Mouse (Mus musculus) layer of hippocampus, adult 9-10 months (tissue): ENCODE measurements at regions not wholly inside any gene's neighbourhood (a gene's known extent, or its start where the extent isn't known, plus 50 kb on each side); places are given as distances from the start of the nearest gene placed in this dataset.

Experiments used
- DNase-seq: peaks from one replicate; pipeline ENCODE4 v3.0.0; 2022; ENCODE audit warnings: low spot score

- DNase-seq: no peak
These were observed 389.1 kb downstream of the Vrk1 start for GRCm38 (mm10) chr12:106399085-106399484.

DNA sequence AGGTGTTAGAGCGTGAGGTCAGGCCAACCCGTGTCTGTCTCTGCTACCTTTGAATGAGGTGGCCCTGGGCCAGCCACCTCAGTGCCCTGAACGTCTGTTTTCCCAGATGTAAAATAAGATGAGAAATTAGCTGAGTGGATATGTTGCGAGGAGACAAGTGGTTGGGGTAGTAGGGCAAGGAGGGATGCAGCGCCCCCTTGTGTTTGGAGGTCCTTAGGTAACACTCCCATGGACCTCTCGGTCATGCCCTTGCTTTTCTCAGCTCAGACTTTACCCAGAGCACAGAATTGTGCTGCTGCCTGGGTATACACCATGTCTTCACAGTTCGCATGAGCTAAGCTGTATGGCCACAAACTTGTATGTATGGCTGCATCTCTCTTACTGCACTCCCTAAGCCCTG is 401.0 kb downstream of the Vrk1 start:
- no peak for DNase-seq

DNA sequence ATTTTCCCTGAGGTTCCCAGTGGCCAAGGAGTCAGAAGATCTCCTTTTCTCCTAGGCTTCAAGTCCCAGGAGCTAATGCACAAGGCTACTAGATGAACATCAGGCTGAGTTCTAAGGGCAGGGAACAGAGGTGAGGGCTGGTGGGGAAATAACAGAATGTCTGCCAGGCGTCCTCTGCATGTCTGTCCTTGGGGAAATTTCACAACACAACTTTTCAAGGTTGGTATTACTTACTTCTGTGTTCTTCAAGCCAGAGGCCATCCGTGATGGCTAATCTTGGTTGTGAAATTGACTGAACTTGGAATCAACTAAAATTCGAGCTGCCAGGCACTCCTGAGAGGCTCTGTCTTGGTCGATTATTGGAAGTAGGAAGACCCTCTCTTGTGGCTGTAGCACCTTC is 416.6 kb downstream of the Vrk1 start:
- no peak for DNase-seq

GRCm38 (mm10) chr12:106429991-106430390 is 420.0 kb downstream of the Vrk1 start:
- DNase-seq: no peak

DNA sequence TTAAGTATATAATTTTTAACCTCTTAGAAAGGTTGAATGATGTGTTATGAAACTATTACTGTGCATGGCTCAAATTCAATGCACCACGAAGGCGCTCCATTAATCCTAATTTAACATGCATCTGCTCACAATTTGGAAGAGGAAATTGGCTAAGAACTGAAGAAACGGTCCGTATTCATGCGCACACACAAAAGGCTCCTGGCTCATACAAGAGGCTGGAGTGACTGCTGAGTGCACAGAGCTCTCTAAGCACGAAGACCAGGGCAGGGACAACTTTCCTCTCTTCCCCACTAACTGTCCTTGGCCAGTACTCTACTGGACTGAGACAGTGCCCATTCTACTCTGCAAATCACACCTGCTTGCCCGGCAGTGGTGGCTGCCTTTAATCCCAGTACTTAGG is 435.1 kb downstream of the Vrk1 start:
- DNase-seq: no peak

DNA sequence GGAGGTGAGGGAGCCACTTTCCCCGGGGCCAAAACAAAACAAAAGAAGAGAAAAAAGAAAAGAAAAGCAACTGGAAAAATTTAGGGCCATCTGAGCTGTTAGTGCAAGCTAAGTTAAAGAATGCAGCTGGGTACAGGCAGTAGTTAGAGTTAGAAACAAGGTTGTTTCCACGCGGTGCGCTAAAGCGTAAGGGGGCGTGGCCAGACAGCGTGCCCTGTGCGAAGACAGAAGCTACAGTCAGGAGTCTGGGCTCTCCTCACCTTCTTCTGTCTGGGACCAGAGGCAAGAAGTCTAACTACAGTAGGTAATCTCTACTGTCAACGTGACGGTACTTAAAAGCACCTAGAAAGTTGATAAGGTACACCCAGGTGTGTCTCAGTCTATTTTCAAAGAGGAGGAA is 435.9 kb downstream of the Vrk1 start:
- no peak for DNase-seq

- DNase-seq: no peak
These were observed 437.0 kb downstream of the Vrk1 start for GRCm38 (mm10) chr12:106446876-106447532.

- DNase-seq: no peak
These were observed 438.5 kb downstream of the Vrk1 start for GRCm38 (mm10) chr12:106448551-106448950.

DNA sequence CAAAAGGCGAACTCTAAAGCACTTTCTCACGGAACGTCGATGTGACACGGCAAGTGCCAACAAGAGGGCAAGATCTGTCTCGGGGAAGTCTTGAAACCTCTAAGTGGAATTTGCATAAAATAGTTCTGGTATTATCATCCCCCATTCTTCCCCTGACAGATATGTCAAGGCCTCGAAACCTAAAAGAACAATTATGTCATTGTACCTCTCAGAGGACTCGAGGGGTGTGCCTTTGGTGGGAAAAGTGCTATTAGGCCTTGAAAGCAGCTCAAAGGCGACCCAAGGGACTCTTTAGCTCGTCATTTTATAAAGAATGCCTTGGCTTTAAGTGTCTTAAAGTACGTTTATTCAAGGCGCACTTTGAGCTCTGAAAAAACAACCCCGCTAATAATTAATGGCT is 443.5 kb downstream of the Vrk1 start:
- DNase-seq: no peak

DNA sequence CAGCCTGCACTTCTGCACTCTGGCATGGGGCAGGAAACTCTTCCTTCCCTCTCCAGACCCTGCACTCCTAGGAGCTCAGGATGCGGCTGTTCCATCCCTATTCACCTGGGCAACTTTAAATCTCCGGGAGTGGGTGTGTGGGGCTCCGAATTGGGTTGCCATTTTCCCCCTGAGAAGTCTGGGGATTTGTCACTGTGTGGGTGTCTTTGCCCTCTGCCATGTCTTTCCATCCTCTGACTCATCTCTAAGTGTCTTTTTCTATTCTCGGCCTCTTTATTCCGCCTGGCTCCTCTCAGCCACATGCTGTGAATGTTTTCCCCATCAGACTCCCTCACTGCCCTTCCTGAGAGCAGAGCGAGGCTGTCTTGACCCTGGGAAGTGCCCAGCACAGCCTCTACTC is 448.2 kb downstream of the Vrk1 start:
- no peak for DNase-seq

- DNase-seq: no peak
These were observed 450.6 kb downstream of the Vrk1 start for GRCm38 (mm10) chr12:106460650-106461049.

DNA sequence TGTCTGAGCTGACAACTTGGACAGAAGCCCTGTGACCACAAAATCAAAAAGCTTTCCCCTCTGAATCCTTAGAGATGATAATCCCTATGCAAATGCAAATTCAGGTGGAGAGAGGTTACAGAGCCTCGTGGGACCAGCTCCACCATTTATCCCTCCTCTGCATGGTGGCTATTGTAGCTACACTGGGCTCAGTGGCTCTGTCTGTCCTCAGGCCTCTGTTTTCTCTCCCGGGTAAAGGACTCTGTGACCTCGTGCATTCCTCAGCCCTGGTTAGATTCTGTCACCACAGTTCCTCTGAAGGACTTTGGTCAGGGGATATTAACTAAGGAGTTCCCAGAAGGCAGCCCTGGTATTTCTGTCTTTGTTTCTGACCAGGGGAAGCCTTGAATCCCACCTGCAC is 452.3 kb downstream of the Vrk1 start:
- no peak for DNase-seq

GRCm38 (mm10) chr12:106464701-106465100 is 454.7 kb downstream of the Vrk1 start:
- no peak for DNase-seq

- DNase-seq: no peak
These were observed 458.3 kb downstream of the Vrk1 start for GRCm38 (mm10) chr12:106468173-106468860.

DNA sequence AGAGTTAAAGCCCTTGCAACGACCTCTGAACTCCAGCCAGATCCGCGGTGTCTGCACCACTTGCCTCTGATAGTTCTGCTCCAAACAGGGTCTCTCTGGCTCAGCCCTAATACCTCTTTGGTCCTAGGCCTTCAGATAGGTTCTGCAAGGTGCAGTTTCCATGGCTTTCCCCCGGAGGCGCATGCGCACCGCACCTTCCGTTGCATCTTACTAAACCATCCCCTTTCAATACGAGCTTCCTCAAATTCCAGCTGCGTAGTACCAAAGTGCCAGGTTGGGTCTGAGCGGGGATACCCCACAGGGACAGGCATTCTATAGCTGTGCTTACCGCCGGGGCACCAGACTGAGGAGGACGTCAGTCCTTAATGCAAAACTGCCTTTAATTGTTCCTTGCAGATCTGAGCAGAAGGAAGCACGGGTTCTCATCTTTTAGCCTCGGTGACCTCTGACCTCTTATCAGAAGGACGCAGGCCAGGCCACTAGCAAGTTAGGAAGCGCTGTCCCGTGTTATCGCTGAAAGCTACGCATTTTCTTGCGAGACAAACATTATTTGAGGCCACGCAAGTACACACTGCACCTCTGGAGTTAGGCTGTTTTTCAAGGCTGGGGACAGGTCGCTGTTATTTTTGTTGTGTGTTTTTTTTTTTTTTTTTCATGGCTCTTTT is 464.6 kb downstream of the Vrk1 start:
- no peak for DNase-seq

DNA sequence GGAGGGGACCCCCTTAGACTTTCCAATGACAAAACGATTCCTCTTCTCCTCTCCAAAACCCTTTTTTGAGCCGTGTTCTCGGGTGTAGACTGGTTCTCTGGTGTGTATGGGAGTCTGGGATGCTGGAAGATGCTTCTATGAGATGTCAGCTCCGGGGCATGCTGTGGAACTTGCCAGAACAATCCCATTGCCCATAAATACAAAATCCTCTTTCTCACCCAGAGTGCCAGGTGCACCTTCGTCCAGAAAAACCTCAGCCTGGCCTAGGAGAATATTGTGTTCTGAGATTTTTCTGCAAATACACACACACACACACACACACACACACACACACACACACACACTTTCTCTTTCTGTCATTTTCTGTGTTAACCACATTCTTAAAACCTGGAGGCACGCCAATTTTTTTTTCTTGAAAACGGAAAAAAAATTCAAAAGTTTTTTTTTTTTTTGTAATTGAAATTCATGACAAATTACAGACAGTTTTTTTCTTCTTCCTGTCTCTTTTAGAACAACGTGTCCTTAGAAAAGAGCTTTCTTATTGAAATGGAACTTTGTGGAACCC is 465.5 kb downstream of the Vrk1 start:
- no peak for DNase-seq

DNA sequence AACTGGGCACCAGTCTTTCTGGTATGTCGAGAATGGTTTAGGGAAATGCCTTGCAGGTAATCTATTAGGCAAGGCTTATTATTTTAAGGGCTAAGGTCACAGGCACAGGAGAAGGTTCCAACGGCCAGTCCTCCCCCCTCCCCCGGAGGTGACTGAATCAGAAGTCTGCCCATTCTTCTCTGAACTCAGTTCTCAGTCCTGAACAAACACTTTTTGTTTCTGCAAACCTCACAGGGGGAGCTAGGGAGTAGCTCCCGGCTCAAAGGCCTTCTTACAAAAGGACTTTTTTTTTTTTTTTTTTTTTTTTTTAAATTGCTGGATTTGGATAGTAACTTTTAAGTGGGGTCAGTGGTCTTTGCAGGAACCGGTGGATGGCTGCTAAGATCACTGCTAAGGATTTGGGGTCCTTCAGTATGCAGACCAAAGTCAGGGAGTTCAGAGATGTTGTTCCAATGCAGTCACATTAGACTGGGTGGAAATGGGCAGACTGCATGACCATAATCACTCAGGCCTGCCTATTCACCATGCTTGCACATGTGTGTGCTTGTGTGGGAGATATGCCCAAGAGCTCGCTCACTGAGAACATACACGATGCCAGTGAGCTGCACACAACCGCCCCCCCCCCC is 467.1 kb downstream of the Vrk1 start:
- DNase-seq: no peak

DNA sequence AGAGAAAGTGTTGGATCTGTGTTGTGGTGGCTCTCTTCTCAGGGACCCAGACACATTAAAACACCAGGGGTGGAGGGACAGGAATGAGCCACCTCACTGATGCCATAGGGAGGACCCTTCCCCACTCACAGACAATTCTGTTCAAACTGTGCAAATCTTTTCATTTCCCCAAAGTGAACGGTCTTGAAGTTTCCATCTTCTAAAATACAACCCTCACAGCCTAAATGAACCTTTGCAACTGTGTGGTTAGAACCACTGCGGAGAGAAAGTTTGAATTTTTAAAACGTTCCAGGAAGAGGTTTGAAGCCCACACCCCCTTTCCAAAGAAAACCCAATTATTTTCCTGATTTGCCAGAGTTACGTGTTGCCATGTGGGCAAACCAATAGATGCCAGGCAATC is 467.7 kb downstream of the Vrk1 start:
- no peak for DNase-seq

DNA sequence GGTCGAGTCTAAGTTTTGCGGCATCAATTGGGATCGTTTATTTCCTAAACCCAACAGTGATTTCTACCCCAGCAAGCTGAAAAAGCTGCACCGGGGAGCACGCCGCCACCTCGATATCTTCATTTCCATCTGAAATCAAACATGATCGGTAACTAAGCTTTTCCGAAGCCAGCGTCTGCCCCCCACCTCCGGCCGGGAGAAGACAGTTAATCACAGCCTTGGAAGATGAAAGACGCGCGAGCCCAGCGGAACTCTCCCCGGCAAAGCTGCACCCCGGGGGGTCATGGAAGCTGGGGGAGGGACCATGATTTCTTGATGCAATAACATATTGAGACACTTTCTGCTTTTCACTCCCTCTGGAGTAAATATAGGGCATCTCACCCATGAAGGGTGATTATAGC is 468.4 kb downstream of the Vrk1 start:
- no peak for DNase-seq

GRCm38 (mm10) chr12:106479067-106479877 is 469.2 kb downstream of the Vrk1 start:
- no peak for DNase-seq

DNA sequence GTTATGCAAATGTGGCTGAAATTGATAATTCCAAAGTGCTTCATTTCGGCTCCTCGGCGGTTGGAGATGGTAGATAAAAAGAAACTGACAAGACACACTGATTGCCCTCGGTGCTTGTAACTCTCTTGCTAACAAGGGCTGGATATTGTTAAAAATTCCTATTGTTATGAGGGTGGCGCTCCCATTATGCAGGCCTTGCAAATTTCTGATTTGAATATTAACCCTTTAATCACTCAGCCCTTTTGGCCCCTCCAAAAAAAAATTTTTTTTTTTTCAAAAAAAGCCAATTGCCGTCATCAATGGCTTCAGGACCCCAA is 469.8 kb downstream of the Vrk1 start:
- DNase-seq: no peak
